Mouse (Mus musculus) embryonic facial prominence, embryonic 11.5 days (tissue): Measurements from ENCODE around the gene Amph. TPM values are rescaled to one million over a fixed set of nuclear protein-coding genes. Genes with fewer than 3 reads are reported as not detected.
"Not testable (repeated sequence)": the region's sequence is repeated elsewhere in the genome, so short reads cannot be mapped to it uniquely, and the experiment has no call there.

Experiments
- ATAC-seq: fragments of 200-750 bp; cut with Nextera tagmentation; replicated peaks from 2 replicates; pipeline ENCODE4 v1.8.0; 2017; ENCODE audit warnings: low read depth; ENCODE audit not compliant: insufficient number of reproducible peaks, low FRiP score, low TSS enrichment
- DNase-seq: peaks from one replicate; pipeline ENCODE4 v3.0.0-alpha.2; 2015; ENCODE audit warnings: low spot score
- H3K27ac ChIP-seq: fragments of 300-500 bp; sonication (generic); replicated peaks from 2 replicates; pipeline ENCODE4 v1.5.1; 2014; ENCODE audit warnings: mild to moderate bottlenecking, low read depth, low read length, control low read depth
- H3K27me3 ChIP-seq: fragments of 300-500 bp; sonication (generic); 2 replicates; pipeline ENCODE4 v1.6.1; 2014; ENCODE audit warnings: mild to moderate bottlenecking, low read length, moderate library complexity, mixed read lengths; ENCODE audit not compliant: control insufficient read depth, insufficient read depth
- H3K36me3 ChIP-seq: fragments of 300-500 bp; sonication (generic); replicated peaks from 2 replicates; pipeline ENCODE4 v1.6.1; 2014; ENCODE audit warnings: low read depth, mild to moderate bottlenecking, low read length, moderate library complexity, mixed read lengths; ENCODE audit not compliant: control insufficient read depth, insufficient read depth
- H3K4me1 ChIP-seq: fragments of 300-500 bp; sonication (generic); 2 replicates; pipeline ENCODE4 v1.6.1; 2014; ENCODE audit warnings: low read length, mixed read lengths; ENCODE audit not compliant: control insufficient read depth, insufficient read depth
- H3K4me2 ChIP-seq: fragments of 300-500 bp; sonication (generic); 2 replicates; pipeline ENCODE4 v1.6.1; 2014; ENCODE audit warnings: low read depth, mild to moderate bottlenecking, control low read depth, low read length, moderate library complexity
- H3K4me3 ChIP-seq: fragments of 300-500 bp; sonication (generic); 2 replicates; pipeline ENCODE4 v1.5.1; 2014; ENCODE audit warnings: low read depth, low read length, control low read depth
- H3K9ac ChIP-seq: fragments of 300-500 bp; sonication (generic); replicated peaks from 2 replicates; pipeline ENCODE4 v1.6.1; 2014; ENCODE audit warnings: mild to moderate bottlenecking, control low read depth, low read length
- H3K9me3 ChIP-seq: fragments of 300-500 bp; sonication (generic); replicated peaks from 2 replicates; pipeline ENCODE4 v1.6.1; 2016; ENCODE audit warnings: mild to moderate bottlenecking, low read length, inconsistent platforms, mixed read lengths; ENCODE audit not compliant: control insufficient read depth
- WGBS: fragments of 180-500 bp; shearing (Covaris S2); extraction: QIAGEN DNeasy Blood & Tissue Kit; methylation state at CpG from one replicate; pipeline ENCODE4 v1.1.7; 2014; 5-methylcytosine and 5-hydroxymethylcytosine counted together
- polyA plus RNA-seq: library from polyadenylated mRNA; unstranded; fragments of >200 nt; fragmentation: Nextera tagmentation; extraction: Ambion mirVana; gene quantifications from 2 replicates; pipeline ENCODE4 v1.2.1, GENCODE M21; 2014

Amph gene
- 3.6 and 5.5 TPM in 2 replicates for polyA plus RNA-seq

DNA sequence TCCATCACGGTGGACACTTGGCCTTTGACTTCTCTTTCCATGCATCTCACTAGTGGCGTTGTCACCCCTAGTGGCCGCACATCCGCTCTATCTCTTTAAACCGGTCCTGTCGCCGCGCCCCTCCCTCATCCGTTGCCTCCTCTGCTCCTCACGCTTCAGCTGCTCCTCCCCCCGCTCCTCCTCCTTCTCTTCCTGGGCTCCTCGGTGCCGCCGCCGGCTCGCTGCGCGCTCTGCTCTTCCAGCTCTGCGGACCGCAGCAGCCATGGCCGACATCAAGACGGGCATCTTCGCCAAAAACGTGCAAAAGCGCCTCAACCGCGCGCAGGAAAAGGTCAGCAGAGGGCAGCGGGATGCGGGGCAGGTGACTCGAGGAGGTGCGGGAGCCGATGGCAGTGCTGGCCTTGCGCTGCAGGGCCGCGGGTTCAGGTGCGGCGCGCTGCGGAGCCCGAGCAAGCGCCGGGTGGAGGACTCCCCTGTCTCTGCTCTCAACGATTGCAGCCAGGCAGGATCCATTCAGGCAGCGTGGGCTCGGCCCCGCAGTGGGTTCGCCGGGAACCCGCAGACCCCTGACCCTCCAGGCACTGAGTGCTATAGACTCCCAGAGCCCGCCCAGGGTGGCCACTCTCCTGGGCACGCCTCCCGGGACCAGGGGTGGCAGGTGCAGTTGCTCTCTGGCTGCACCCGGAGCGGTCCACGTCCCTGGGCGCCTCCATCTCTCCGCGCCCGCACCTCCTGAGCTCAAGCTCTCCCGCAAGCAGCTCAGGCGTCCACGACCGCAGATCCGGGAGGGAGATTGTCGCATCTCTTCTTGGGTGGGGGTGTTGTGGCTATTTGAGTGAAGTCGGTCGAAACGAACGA lies at the start of gene Amph:
TSS of gene Amph (plus strand) at position 35 of the 858 bp plus-strand sequence.
- Histone ChIP-seq H3K9me3 (no peaks in the 10 kb centered on the region), H3K9ac (peak within 1 kb of the TSS; percentile 67), H3K27ac (no peak within 1 kb of the TSS), H3K27me3 (peaks cover 5% of the 10 kb centered on the region), H3K4me3 (peak within 1 kb of the TSS; percentile 62), H3K36me3 (no peaks in the 10 kb centered on the region), H3K4me1 (no peaks in the 10 kb centered on the region), H3K4me2 (peak within 1 kb of the TSS; percentile 80)
- ATAC-seq, result peak; percentile 92
- DNase-seq, result peak; percentile 74
- under 1% methylated on average over 68 of the region's 70 CpGs for WGBS

DNA sequence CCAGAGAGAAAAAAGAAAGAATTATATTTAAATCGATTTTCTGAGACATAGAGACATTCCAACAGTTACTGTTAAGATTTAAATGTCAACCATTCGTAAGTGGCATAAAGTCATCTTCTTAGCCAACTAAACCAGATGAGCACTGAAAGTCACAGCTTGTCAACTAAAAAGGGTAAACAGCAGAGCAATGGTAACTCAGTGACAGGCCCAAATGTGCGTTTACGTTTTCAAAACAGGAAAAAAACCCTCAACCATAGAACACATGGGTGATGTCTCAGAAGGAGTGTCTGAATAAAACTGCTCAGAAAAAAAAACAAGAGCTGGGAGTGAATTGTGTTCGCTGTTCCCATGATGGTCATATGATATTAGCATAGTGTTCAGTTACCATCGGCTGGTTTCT lies 44.4 kb upstream of the Amph start:
- no peak for ATAC-seq
- H3K4me1 ChIP-seq, result no peaks in the 10 kb centered on the region
- DNase-seq, result no peak
- H3K9me3 ChIP-seq, result no peaks in the 10 kb centered on the region
- no peak overlapping the region for H3K27ac ChIP-seq
- no peak overlapping the region for H3K9ac ChIP-seq
- no peaks in the 10 kb centered on the region for H3K27me3 ChIP-seq
- 81% methylated on average over 6 of the region's 6 CpGs for WGBS
- no peak overlapping the region for H3K4me3 ChIP-seq
- no peaks in the 10 kb centered on the region for H3K36me3 ChIP-seq
- H3K4me2 ChIP-seq, result no peak overlapping the region

DNA sequence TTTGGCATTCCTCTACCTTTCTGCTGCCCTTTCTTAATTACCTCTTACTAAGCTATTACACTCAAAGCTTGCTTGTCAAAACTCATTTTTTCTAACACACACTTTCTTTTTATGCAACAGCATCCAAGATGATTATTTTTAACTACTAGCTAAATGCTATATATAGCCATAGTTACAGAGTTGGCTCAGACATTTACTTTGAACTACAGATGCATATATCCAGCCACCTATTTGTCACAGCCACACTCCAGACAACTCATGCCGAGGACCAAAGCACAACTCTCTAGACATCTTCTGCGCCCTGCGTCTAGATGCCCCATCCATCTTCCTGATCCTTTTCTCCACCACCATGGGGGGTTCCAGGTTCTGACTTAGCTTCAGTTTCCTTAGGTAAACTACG lies 33.2 kb upstream of the Amph start:
- WGBS, result 86% methylated on average over 4 of the region's 4 CpGs
- H3K27ac ChIP-seq, result no peak overlapping the region

DNA sequence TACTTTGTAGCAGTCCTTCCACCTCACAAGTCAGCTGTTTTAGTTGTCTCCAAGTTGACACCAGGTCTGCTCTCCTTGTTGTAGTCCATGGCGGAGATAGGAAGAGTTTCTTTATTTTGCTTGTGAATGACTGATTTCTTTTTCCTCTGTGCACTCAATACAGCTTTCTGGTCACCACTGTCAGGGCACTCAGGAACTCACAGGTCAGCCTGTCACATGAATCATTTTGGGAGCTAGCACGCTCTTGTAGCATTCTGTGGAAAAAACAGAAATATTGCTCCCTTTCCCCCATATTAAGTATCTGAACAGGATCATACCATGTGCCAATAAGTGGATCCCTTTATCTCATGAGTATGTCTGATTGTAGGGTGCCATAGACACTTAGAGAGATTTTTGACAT lies 14.8 kb upstream of the Amph start:
- not testable (repeated sequence) for H3K9me3 ChIP-seq, DNase-seq, H3K36me3 ChIP-seq, H3K27me3 ChIP-seq, H3K27ac ChIP-seq, H3K9ac ChIP-seq, ATAC-seq, H3K4me2 ChIP-seq, H3K4me3 ChIP-seq, H3K4me1 ChIP-seq
- no CpG with 5 or more reads among the region's 2 CpGs for WGBS

More for the DNA sequence above, 33.2 kb upstream of the Amph start:
- Histone ChIP-seq H3K9me3 (no peaks in the 10 kb centered on the region), H3K36me3 (no peaks in the 10 kb centered on the region), H3K4me1 (no peaks in the 10 kb centered on the region), H3K4me2 (no peak overlapping the region), H3K9ac (no peak overlapping the region), H3K27me3 (no peaks in the 10 kb centered on the region), H3K4me3 (no peak overlapping the region)
- ATAC-seq, result no peak
- DNase-seq, result no peak

DNA sequence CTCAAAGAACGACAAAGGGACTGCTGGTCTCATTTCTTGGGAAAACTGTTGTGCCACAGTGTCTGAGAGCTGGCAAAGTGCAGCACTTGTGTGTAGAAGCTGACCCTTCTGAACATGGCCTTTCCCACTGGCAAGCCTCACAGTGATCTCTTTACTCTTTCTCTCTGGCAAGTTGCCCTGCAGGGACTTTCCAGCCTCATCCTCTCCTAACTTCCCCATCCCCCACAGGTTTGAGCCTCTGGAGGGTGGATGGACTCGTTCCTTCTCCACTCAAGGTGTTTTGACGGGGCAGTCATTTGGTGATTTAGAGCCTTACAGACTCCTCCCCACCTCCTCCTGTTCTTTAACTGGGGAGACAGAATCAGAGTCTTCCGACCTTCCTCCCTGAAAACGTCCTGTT lies 319 bp upstream of the Amph start:
- peaks cover 5% of the 10 kb centered on the region for H3K27me3 ChIP-seq
- ATAC-seq (peak; percentile 16; the same call in 1 of the 2 replicates), DNase-seq (no peak)
- H3K36me3 ChIP-seq, result no peaks in the 10 kb centered on the region
- peak overlapping the region; percentile 80 for H3K4me2 ChIP-seq
- no peaks in the 10 kb centered on the region for H3K4me1 ChIP-seq
- H3K27ac ChIP-seq, result no peak overlapping the region
- 20% methylated on average over 5 of the region's 5 CpGs for WGBS
- H3K9ac ChIP-seq, result peak overlapping the region; percentile 67
- H3K4me3 ChIP-seq, result peak overlapping the region; percentile 62
- no peaks in the 10 kb centered on the region for H3K9me3 ChIP-seq

DNA sequence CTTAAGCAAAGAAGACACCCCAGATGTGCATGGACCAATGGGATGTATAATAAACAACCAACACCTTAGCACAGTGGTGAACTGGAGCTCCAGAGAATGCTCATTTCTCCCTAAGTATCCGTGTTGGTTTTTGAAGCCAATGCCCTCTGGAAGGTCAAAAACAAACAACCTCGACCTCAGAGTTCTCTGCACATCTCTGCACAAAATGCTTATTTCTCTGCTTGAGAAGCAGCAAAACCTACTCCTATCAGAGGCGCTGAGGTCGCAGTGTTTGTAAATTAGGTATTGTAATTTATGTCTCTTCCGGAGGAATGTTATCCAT lies 985 bp downstream of the Amph start:
- no peak overlapping the region; the same call in 1 of the 2 replicates for H3K9ac ChIP-seq
- H3K36me3 ChIP-seq, result no peaks in the 10 kb centered on the region
- DNase-seq (no peak), ATAC-seq (no peak)
- H3K9me3 ChIP-seq, result no peaks in the 10 kb centered on the region
- H3K27me3 ChIP-seq, result peaks cover 5% of the 10 kb centered on the region
- no peak overlapping the region for H3K27ac ChIP-seq
- H3K4me3 ChIP-seq, result peak overlapping the region; percentile 62
- WGBS, result 11% methylated on average over 5 of the region's 5 CpGs
- H3K4me2 ChIP-seq, result peak overlapping the region; percentile 80
- no peaks in the 10 kb centered on the region for H3K4me1 ChIP-seq

DNA sequence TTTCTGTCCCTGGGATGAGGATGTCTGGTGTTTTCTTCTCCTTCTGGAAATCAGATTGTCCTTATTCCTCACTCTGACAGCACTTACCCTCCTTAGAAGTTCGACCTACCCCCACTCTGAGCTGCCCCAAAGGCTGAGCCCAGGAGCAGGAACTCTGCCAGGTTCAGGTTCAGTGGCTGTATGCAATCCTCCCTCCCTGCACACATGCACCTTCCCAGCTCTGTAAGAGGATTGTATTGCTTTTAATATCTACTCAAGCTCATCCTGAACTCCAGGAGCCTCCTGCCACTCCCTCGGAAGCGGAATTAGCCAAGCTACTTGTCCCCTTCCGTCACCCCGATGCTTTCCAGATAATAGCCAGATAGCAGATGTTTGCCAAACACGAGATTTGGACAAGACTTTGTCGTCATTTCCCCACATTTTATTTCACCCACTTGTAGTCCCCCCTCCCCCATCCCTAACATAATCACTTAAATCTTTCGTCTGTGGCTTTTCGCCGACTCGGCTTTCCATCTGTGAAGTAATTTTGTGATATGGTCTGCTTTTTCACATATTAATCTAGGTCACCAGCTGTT lies 1.7 kb downstream of the Amph start:
- no peaks in the 10 kb centered on the region for H3K4me1 ChIP-seq
- no peak overlapping the region for H3K27ac ChIP-seq
- H3K9me3 ChIP-seq, result no peaks in the 10 kb centered on the region
- 65% methylated on average over 11 of the region's 11 CpGs for WGBS
- no peak overlapping the region for H3K4me3 ChIP-seq
- ATAC-seq (no peak), DNase-seq (no peak)
- no peak overlapping the region for H3K4me2 ChIP-seq
- H3K36me3 ChIP-seq, result no peaks in the 10 kb centered on the region
- H3K9ac ChIP-seq, result no peak overlapping the region
- H3K27me3 ChIP-seq, result peaks cover 5% of the 10 kb centered on the region

DNA sequence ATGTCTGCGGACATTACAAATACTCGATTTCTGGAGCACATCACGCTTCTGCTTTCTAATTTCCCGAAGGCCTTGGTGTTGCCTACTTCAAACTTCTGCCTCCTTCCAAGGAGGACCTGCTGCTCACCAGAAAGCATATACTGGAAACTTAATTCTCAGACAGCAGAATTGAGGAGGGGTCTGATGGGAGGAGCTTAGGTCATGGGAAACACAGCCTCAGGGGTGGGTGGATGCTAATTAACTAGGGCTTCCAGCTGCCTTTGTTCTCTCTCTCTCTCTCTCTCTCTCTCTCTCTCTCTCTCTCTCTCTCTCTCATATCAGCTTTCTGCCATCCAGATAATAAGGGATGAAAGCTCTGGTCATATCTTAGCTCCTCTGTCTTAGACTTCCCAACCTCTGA lies 5.6 kb downstream of the Amph start:
- H3K27me3 ChIP-seq, result peaks cover 3% of the 10 kb centered on the region
- no peak overlapping the region for H3K27ac ChIP-seq
- H3K4me1 ChIP-seq, result no peaks in the 10 kb centered on the region
- no peak overlapping the region for H3K4me2 ChIP-seq
- no peak for ATAC-seq
- no peak overlapping the region for H3K9ac ChIP-seq
- no peaks in the 10 kb centered on the region for H3K36me3 ChIP-seq
- H3K9me3 ChIP-seq, result no peaks in the 10 kb centered on the region
- whole genome bisulfite sequencing, result 90% methylated on average over 4 of the region's 4 CpGs
- no peak for DNase-seq
- H3K4me3 ChIP-seq, result no peak overlapping the region
